11 mouse cellular contexts compared by ENCODE assay signal in genomic region chr2:58485152-58485551, GRCm38 (mm10). TPM values are rescaled to one million over a fixed set of nuclear protein-coding genes. Genes with fewer than 3 reads are reported as not detected.
DNase-seq lines count a peak whose midpoint lies in the region; ATAC-seq and TF ChIP-seq lines count a peak whose summit lies in the region.
"Had no signal": no experiment of that assay in that cellular context is flagged by ENCODE, and none has a peak within 500 bp of the region (broad histone marks: within the 10 kb centered on the region; RNA-seq: fewer than 3 reads in every experiment).

No protein-coding gene starts in this region.

- H3K4me3 ChIP-seq in heart, postnatal 0 days (ENCODE audit: low read depth, low read length), result no peak overlapping the region
- H3K4me3 ChIP-seq in MEL (ENCODE audit: control insufficient read depth in 1 of 2, insufficient read depth in 1 of 2, low read depth in 2 of 2, low read length in 2 of 2), result no peak overlapping the region
- no peak overlapping the region for H3K4me3 ChIP-seq in lung, embryonic 16.5 days (ENCODE audit: low read length)
- H3K4me3 ChIP-seq in liver, embryonic 11.5 days (ENCODE audit: low read depth, low read length), result no peak overlapping the region

- 15% methylated on average over 4 of the region's 4 CpGs for WGBS in heart, postnatal 0 days
- WGBS in lung, embryonic 16.5 days, result 10% methylated on average over 4 of the region's 4 CpGs
- WGBS in liver, embryonic 11.5 days, result 43% methylated on average over 4 of the region's 4 CpGs

- H3K27ac ChIP-seq in heart, postnatal 0 days (ENCODE audit: low read depth), result peak overlapping the region; percentile 37; the same call in 1 of the 2 replicates
- no peak overlapping the region for H3K27ac ChIP-seq in MEL (ENCODE audit: control insufficient read depth, low read depth, low read length)
- no peak overlapping the region for H3K27ac ChIP-seq in lung, embryonic 16.5 days (ENCODE audit: low read length)
- no peak overlapping the region for H3K27ac ChIP-seq in liver, embryonic 11.5 days (ENCODE audit: low read depth, low read length)

- no peak for TF ChIP-seq POLR2A in MEL (IDR thresholded peaks at IDR 0.05; ENCODE audit: control insufficient read depth in 1 of 2, insufficient read depth in 1 of 2, low read depth in 1 of 2, low read length in 2 of 2, poor library complexity in 1 of 2)

- DNase-seq in heart, postnatal 0 days (ENCODE audit: low spot score), result no peak
- no peak for DNase-seq in heart, adult 11 months
- DNase-seq in MEL (ENCODE audit: low read depth, low spot score) (peak; percentile 18), NIH3T3 (ENCODE audit: low read depth) (peak; percentile 76)
- no peak for DNase-seq in liver, embryonic 11.5 days (ENCODE audit: low spot score)
- DNase-seq: heart, postnatal 4 days; thymus, adult 2 months had no signal

- no peak overlapping the region for H3K9ac ChIP-seq in heart, postnatal 0 days (replicated peaks; ENCODE audit: low read depth, low read length)
- H3K9ac ChIP-seq in MEL (ENCODE audit: control insufficient read depth, low read depth, low read length, poor library complexity, severe bottlenecking), result no peak overlapping the region
- H3K9ac ChIP-seq in lung, embryonic 16.5 days (ENCODE audit: low read length), result no peak overlapping the region
- no peak overlapping the region for H3K9ac ChIP-seq in liver, embryonic 11.5 days (ENCODE audit: low read depth, low read length)

- no peaks in the 10 kb centered on the region for H3K9me3 ChIP-seq in heart, postnatal 0 days (replicated peaks; ENCODE audit: control insufficient read depth, low read length)
- H3K9me3 ChIP-seq in MEL (replicated peaks; ENCODE audit: insufficient read depth, low read length), result no peaks in the 10 kb centered on the region
- no peaks in the 10 kb centered on the region for H3K9me3 ChIP-seq in lung, embryonic 16.5 days (ENCODE audit: control insufficient read depth, low read length)
- no peaks in the 10 kb centered on the region for H3K9me3 ChIP-seq in liver, embryonic 11.5 days (ENCODE audit: control insufficient read depth, low read length)

- ATAC-seq in heart, postnatal 0 days (ENCODE audit: insufficient read depth, low read depth), result no peak
- ATAC-seq in lung, embryonic 16.5 days (ENCODE audit: low read depth), result peak; percentile 53; the same call in 1 of the 2 replicates
- no peak for ATAC-seq in liver, embryonic 11.5 days (replicated peaks; ENCODE audit: low FRiP score)
- ATAC-seq in frontal cortex, adult (ENCODE audit: low TSS enrichment), result no peak

- no peak for TF ChIP-seq RAD21 in MEL (IDR thresholded peaks at IDR 0.05; ENCODE audit: low read depth, low read length)

- TF ChIP-seq CTCF in heart, postnatal 0 days (IDR thresholded peaks at IDR 0.05; ENCODE audit: low read depth), result no peak
- TF ChIP-seq CTCF in MEL (IDR thresholded peaks at IDR 0.05 in 2 of 3, conservative IDR thresholded peaks at IDR 0.05 in 1 of 3; ENCODE audit: control insufficient read depth in 1 of 3, insufficient read depth in 1 of 3, low read depth in 2 of 3, low read length in 3 of 3, poor library complexity in 1 of 3, severe bottlenecking in 1 of 3), result no peak

- no peaks in the 10 kb centered on the region for H3K27me3 ChIP-seq in heart, postnatal 0 days (ENCODE audit: control insufficient read depth, insufficient read depth, low read length)
- no peaks in the 10 kb centered on the region for H3K27me3 ChIP-seq in MEL (ENCODE audit: control insufficient read depth in 1 of 2, insufficient read depth in 2 of 2, low read length in 2 of 2)
- no peaks in the 10 kb centered on the region for H3K27me3 ChIP-seq in lung, embryonic 16.5 days (ENCODE audit: control insufficient read depth, insufficient read depth, low read depth, low read length)
- no peaks in the 10 kb centered on the region for H3K27me3 ChIP-seq in liver, embryonic 11.5 days (replicated peaks; ENCODE audit: control insufficient read depth, insufficient read depth, low read length)

- H3K36me3 ChIP-seq in heart, postnatal 0 days (replicated peaks; ENCODE audit: control insufficient read depth, insufficient read depth, low read length), result 0 out of 2 replicates have a peak, but pooled peaks cover 3% of the 10 kb centered on the region
- no peaks in the 10 kb centered on the region for H3K36me3 ChIP-seq in MEL (ENCODE audit: control insufficient read depth in 1 of 2, insufficient read depth in 2 of 2, low read length in 2 of 2)
- no peaks in the 10 kb centered on the region for H3K36me3 ChIP-seq in lung, embryonic 16.5 days (ENCODE audit: control insufficient read depth, insufficient read depth, low read length)
- no peaks in the 10 kb centered on the region for H3K36me3 ChIP-seq in liver, embryonic 11.5 days (ENCODE audit: control insufficient read depth, insufficient read depth, low read length)

- H3K4me2 ChIP-seq in heart, postnatal 0 days (ENCODE audit: low read depth, low read length), result no peak overlapping the region
- H3K4me2 ChIP-seq in lung, embryonic 16.5 days (ENCODE audit: low read depth, low read length), result no peak overlapping the region
- no peak overlapping the region for H3K4me2 ChIP-seq in liver, embryonic 11.5 days

- no peaks in the 10 kb centered on the region for H3K79me2 ChIP-seq in MEL (ENCODE audit: control insufficient read depth, insufficient read depth, low read length, poor library complexity)

- no peak for TF ChIP-seq EP300 in heart, postnatal 0 days (IDR thresholded peaks at IDR 0.05; ENCODE audit: low read depth)
- TF ChIP-seq EP300 in MEL (IDR thresholded peaks at IDR 0.05; ENCODE audit: low read depth in 1 of 2, low read length in 2 of 2), result no peak

- H3K4me1 ChIP-seq in heart, postnatal 0 days (ENCODE audit: control insufficient read depth, insufficient read depth), result peaks cover 55% of the 10 kb centered on the region
- H3K4me1 ChIP-seq in MEL (ENCODE audit: control insufficient read depth in 1 of 2, insufficient read depth in 2 of 2, low read length in 2 of 2), result no peaks in the 10 kb centered on the region
- peaks cover 36% of the 10 kb centered on the region for H3K4me1 ChIP-seq in lung, embryonic 16.5 days (replicated peaks; ENCODE audit: control insufficient read depth, insufficient read depth, low read length)
- no peaks in the 10 kb centered on the region; the same call in 1 of the 2 replicates for H3K4me1 ChIP-seq in liver, embryonic 11.5 days (replicated peaks; ENCODE audit: control insufficient read depth, insufficient read depth, low read length)

TF ChIP-seq in MEL, 35 proteins besides CTCF, POLR2A, EP300 and RAD21:
- TF ChIP-seq USF2 (IDR thresholded peaks at IDR 0.05; ENCODE audit: borderline replicate concordance in 1 of 2, insufficient read depth in 1 of 2, low read depth in 1 of 2, low read length in 2 of 2), result no peak
- no peak for TF ChIP-seq MYC (IDR thresholded peaks at IDR 0.05; ENCODE audit: low read depth, low read length)
- no peak for TF ChIP-seq UBTF (IDR thresholded peaks at IDR 0.05; ENCODE audit: borderline replicate concordance, insufficient read depth, low read depth, low read length)
- no peak for TF ChIP-seq TBP (IDR thresholded peaks at IDR 0.05; ENCODE audit: low read depth, low read length)
- no peak for TF ChIP-seq USF1 (IDR thresholded peaks at IDR 0.05; ENCODE audit: low read depth, low read length)
- TF ChIP-seq CHD2 (IDR thresholded peaks at IDR 0.05; ENCODE audit: low read length), result no peak
- TF ChIP-seq NELFE (IDR thresholded peaks at IDR 0.05; ENCODE audit: low read depth, low read length), result no peak
- no peak for TF ChIP-seq MAX (IDR thresholded peaks at IDR 0.05; ENCODE audit: low read length)
- TF ChIP-seq MAFK (IDR thresholded peaks at IDR 0.05; ENCODE audit: borderline replicate concordance, low read depth, low read length), result no peak
- no peak for TF ChIP-seq SMC3 (IDR thresholded peaks at IDR 0.05; ENCODE audit: low read depth, low read length)
- TF ChIP-seq POLR2AphosphoS5 (IDR thresholded peaks at IDR 0.05; ENCODE audit: borderline replicate concordance, low read depth, low read length), result no peak
- TF ChIP-seq CHD1 (IDR thresholded peaks at IDR 0.05; ENCODE audit: low read depth, low read length), result no peak
- no peak for TF ChIP-seq ZNF384 (IDR thresholded peaks at IDR 0.05; ENCODE audit: low read depth, low read length)
- no peak for TF ChIP-seq POLR2AphosphoS2 (IDR thresholded peaks at IDR 0.05; ENCODE audit: low read length)
- no peak for TF ChIP-seq GABPA (IDR thresholded peaks at IDR 0.05; ENCODE audit: low read depth, low read length)
- TF ChIP-seq BHLHE40 (IDR thresholded peaks at IDR 0.05; ENCODE audit: borderline replicate concordance, low read depth, low read length), result no peak
- TF ChIP-seq GATA1 (IDR thresholded peaks at IDR 0.05; ENCODE audit: low read depth, low read length), result no peak

RNA-seq across cellular contexts. Expression of gene Gm17409, which starts 15.2 kb away (rescaled TPM):
- not detected in 2 replicates for total RNA-seq in heart, postnatal 0 days (2014; rRNA removed; ENCODE audit: low replicate concordance)
- not detected in 2 replicates for polyA plus RNA-seq in heart, postnatal 0 days (2015; fragmentation: Nextera tagmentation; extraction: Ambion mirVana)
- total RNA-seq in MEL (2012; rRNA removed), result not detected in 2 replicates
- not detected for polyA plus RNA-seq in MEL (2012; ENCODE audit: insufficient read depth in 1 of 2, insufficient read length in 2 of 2, low read depth in 1 of 2, low replicate concordance in 2 of 2, missing spikeins in 1 of 2)
- not detected in 2 replicates for polyA plus RNA-seq in lung, embryonic 16.5 days (2015; fragmentation: Nextera tagmentation; extraction: Ambion mirVana)
- polyA plus RNA-seq in liver, embryonic 11.5 days (2014; fragmentation: Nextera tagmentation; extraction: Ambion mirVana), result not detected in 2 replicates
- total RNA-seq: heart, postnatal 4 days; layer of hippocampus, postnatal 14 days; megakaryocyte-erythroid progenitor cell, adult 5-6 weeks had no signal
- polyA plus RNA-seq: thymus, adult 2 months had no signal

Comparison
In these comparisons a context has a peak if more than half of its experiments do, and no peak if none do; other contexts are left out.
1. DNase-seq: peak in MEL (single experiment) and NIH3T3 (single experiment); none in heart, postnatal 0 days (single experiment), heart, adult 11 months (single experiment) and liver, embryonic 11.5 days (single experiment).